Comparison of ENCODE assay signal across 16 mouse cellular contexts in the genomic region with DNA sequence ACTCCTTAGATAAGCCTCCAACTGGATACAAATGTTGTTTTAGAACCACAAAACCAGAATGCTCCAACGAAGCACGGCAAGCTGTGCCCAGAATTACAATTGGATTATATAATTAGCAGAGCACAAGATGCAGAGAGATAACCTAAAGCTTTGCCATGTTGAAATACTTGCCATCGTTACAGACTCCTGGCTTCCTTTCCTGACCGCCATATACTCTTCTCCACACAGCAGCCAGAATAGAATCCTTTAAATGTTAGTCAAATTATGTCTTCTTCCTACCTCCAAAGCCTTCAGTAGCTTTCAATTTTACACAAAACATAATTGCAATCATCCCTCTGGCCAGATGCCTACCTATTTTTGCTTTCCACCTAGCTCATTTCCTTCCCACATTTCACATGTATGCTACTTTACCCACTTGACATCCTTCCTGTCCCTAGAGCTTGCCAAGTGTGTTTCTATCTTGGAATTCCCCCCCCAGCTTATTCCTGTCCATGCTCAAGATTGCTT. TPM values are rescaled to one million over a fixed set of nuclear protein-coding genes. Genes with fewer than 3 reads are reported as not detected.
A peak's percentile ranks its signal among the peaks of the same experiment; 100 is the strongest.
DNase-seq lines count a peak whose midpoint lies in the region.
"Had no signal": no experiment of that assay in that cellular context is flagged by ENCODE, and none has a peak within 500 bp of the region (broad histone marks: within the 10 kb centered on the region; RNA-seq: fewer than 3 reads in every experiment).

No protein-coding gene starts in this region.

- peak; percentile 10 to 52 for DNase-seq in frontal cortex, adult 2 months (ENCODE audit: extremely low spot score in 1 of 2, low spot score in 1 of 2)
- DNase-seq in frontal cortex, postnatal 14 days (ENCODE audit: low spot score in 2 of 2), result no peak
- peak; percentile 63 for DNase-seq in layer of hippocampus, adult 9-11 months
- no peak for DNase-seq in layer of hippocampus, adult 9-10 months (ENCODE audit: low spot score)
- DNase-seq in right cerebral cortex, postnatal 25 days, result peak; percentile 30
- no peak for DNase-seq in right cerebral cortex, postnatal 36 days (ENCODE audit: low spot score in 2 of 2)
- DNase-seq in embryo, embryonic 11 days, result no peak
- DNase-seq: adrenal gland, postnatal 25 days; cerebellum, adult 18-20 months; cerebellum, postnatal 10 days; gastrocnemius, adult 2 months; heart, postnatal 10 days; kidney, adult 18-20 months; kidney, postnatal 4 days; retina, postnatal 1 day; thymus, postnatal 14 days had no signal

RNA-seq across cellular contexts. Expression of a gene that starts 52.8 kb away (rescaled TPM):
- polyA plus RNA-seq in frontal cortex, adult 2 months (2012; rRNA removed), result 8.1 and 8.6 TPM in 2 replicates

Comparison
In these comparisons a context has a peak if more than half of its experiments do, and no peak if none do; other contexts are left out.
1. DNase-seq: peak in frontal cortex, adult 2 months (2 of 2), layer of hippocampus, adult 9-11 months (single experiment) and right cerebral cortex, postnatal 25 days (single experiment); none in frontal cortex, postnatal 14 days (0 of 2), layer of hippocampus, adult 9-10 months (single experiment), right cerebral cortex, postnatal 36 days (0 of 2) and embryo, embryonic 11 days (single experiment).